Mouse (Mus musculus): ENCODE results near the gene Phkg2. TPM values are rescaled to one million over a fixed set of nuclear protein-coding genes. Genes with fewer than 3 reads are reported as not detected.

Gene Phkg2
- polyA plus RNA-seq, 1 experiment from 2014 or later = 30.2 TPM

- 91% methylated on average over 7 of the region's 7 CpGs for WGBS
- H3K9me3 ChIP-seq = no peaks in the 10 kb centered on the region
- ATAC-seq (ENCODE audit: extremely low read depth, insufficient number of reproducible peaks, low FRiP score, low TSS enrichment) = no peak
- no peak overlapping the region for H3K4me3 ChIP-seq
- H3K36me3 ChIP-seq = no peaks in the 10 kb centered on the region
- no peak overlapping the region for H3K4me2 ChIP-seq
- no peaks in the 10 kb centered on the region for H3K27me3 ChIP-seq (replicated peaks)
- no peaks in the 10 kb centered on the region for H3K4me1 ChIP-seq
- no peak overlapping the region for H3K9ac ChIP-seq
- H3K27ac ChIP-seq (replicated peaks) = no peak overlapping the region
Observed at GRCm38 (mm10) chr7:127626039-127626438, 52.9 kb downstream of the Phkg2 start.

DNA sequence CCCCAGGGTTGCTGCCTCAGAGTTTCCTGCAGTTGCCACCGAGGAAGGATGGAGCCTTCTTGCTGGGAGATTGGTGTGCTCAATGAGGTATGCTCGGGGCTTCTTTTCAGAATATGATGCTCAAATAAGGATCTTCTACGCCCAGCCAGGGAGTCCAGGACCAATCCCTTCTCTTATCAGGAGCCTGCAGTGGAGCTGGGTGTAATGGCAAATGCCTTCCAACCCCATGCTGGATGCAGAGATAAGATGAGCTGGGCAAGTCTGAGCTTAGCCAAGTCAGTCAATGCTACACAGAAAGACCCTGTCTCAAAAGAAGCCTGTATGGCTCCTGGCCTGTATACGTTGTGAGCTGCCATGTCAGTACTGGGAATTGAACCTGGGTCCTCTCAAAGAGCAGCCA, 53.3 kb downstream of the Phkg2 start:
- WGBS = 66% methylated on average over 4 of the region's 4 CpGs
- Histone ChIP-seq H3K9me3 (no peaks in the 10 kb centered on the region), H3K4me1 (no peaks in the 10 kb centered on the region), H3K4me3 (no peak overlapping the region), H3K4me2 (no peak overlapping the region), H3K27ac (replicated peaks) (no peak overlapping the region), H3K36me3 (no peaks in the 10 kb centered on the region), H3K9ac (no peak overlapping the region), H3K27me3 (replicated peaks) (no peaks in the 10 kb centered on the region)
- no peak for ATAC-seq (ENCODE audit: extremely low read depth, insufficient number of reproducible peaks, low FRiP score, low TSS enrichment)

GRCm38 (mm10) chr7:127628646-127629045, 55.5 kb downstream of the Phkg2 start:
- H3K9me3 ChIP-seq = no peaks in the 10 kb centered on the region
- H3K27ac ChIP-seq (replicated peaks) = no peak overlapping the region
- H3K9ac ChIP-seq = no peak overlapping the region
- WGBS = 74% methylated on average over 5 of the region's 5 CpGs
- H3K4me2 ChIP-seq = no peak overlapping the region
- H3K4me3 ChIP-seq = no peak overlapping the region
- no peaks in the 10 kb centered on the region for H3K36me3 ChIP-seq
- H3K27me3 ChIP-seq (replicated peaks) = no peaks in the 10 kb centered on the region
- no peak for ATAC-seq (ENCODE audit: extremely low read depth, insufficient number of reproducible peaks, low FRiP score, low TSS enrichment)
- no peaks in the 10 kb centered on the region for H3K4me1 ChIP-seq

GRCm38 (mm10) chr7:127631416-127631815, 58.3 kb downstream of the Phkg2 start:
- no peak overlapping the region for H3K4me3 ChIP-seq
- ATAC-seq (ENCODE audit: extremely low read depth, insufficient number of reproducible peaks, low FRiP score, low TSS enrichment) = no peak
- H3K27ac ChIP-seq (replicated peaks) = no peak overlapping the region
- H3K4me1 ChIP-seq = no peaks in the 10 kb centered on the region
- no peaks in the 10 kb centered on the region for H3K36me3 ChIP-seq
- H3K9ac ChIP-seq = no peak overlapping the region
- 87% methylated on average over 4 of the region's 4 CpGs for WGBS
- H3K27me3 ChIP-seq (replicated peaks) = no peaks in the 10 kb centered on the region
- no peaks in the 10 kb centered on the region for H3K9me3 ChIP-seq
- H3K4me2 ChIP-seq = no peak overlapping the region

Other genes starting within 250 kb of the Phkg2 start
- gene Zfp768, start 227.8 kb upstream of the Phkg2 start, polyA plus RNA-seq (2015; fragmentation: Nextera tagmentation; extraction: Ambion mirVana) = 16.5 and 16.6 TPM in 2 replicates
- gene Zfp747, start 197.3 kb upstream of the Phkg2 start, polyA plus RNA-seq (2015; fragmentation: Nextera tagmentation; extraction: Ambion mirVana) = 4.7 and 5.3 TPM in 2 replicates
- 3.6 TPM in 2 replicates for gene 9130019O22Rik, start 186.2 kb upstream of the Phkg2 start, polyA plus RNA-seq (2015; fragmentation: Nextera tagmentation; extraction: Ambion mirVana)
- gene E430018J23Rik, start 179.7 kb upstream of the Phkg2 start, polyA plus RNA-seq (2015; fragmentation: Nextera tagmentation; extraction: Ambion mirVana) = 4.3 and 4.9 TPM in 2 replicates
- 4.6 and 5.0 TPM in 2 replicates for gene Zfp764, start 166.5 kb upstream of the Phkg2 start, polyA plus RNA-seq (2015; fragmentation: Nextera tagmentation; extraction: Ambion mirVana)
- gene Zfp688, start 151.3 kb upstream of the Phkg2 start, polyA plus RNA-seq (2015; fragmentation: Nextera tagmentation; extraction: Ambion mirVana) = 13.5 and 16.3 TPM in 2 replicates
- 5.1 and 5.2 TPM in 2 replicates for gene Zfp689, start 124.2 kb upstream of the Phkg2 start, polyA plus RNA-seq (2015; fragmentation: Nextera tagmentation; extraction: Ambion mirVana)
- 27.3 and 27.7 TPM in 2 replicates for gene Prr14, start 113.7 kb upstream of the Phkg2 start, polyA plus RNA-seq (2015; fragmentation: Nextera tagmentation; extraction: Ambion mirVana)
- 7.3 and 7.7 TPM in 2 replicates for gene Fbrs, start 94.1 kb upstream of the Phkg2 start, polyA plus RNA-seq (2015; fragmentation: Nextera tagmentation; extraction: Ambion mirVana)
- gene Srcap, start 61.4 kb upstream of the Phkg2 start, polyA plus RNA-seq (2015; fragmentation: Nextera tagmentation; extraction: Ambion mirVana) = 30.9 and 33.1 TPM in 2 replicates
- gene Gm42715, start 53.8 kb upstream of the Phkg2 start, polyA plus RNA-seq (2015; fragmentation: Nextera tagmentation; extraction: Ambion mirVana) = 9.4 TPM in 2 replicates
- gene Tmem265, start 11.9 kb upstream of the Phkg2 start, polyA plus RNA-seq (2015; fragmentation: Nextera tagmentation; extraction: Ambion mirVana) = 0.47 and 3.5 TPM in 2 replicates
- gene Ccdc189, start 15.3 kb downstream of the Phkg2 start, polyA plus RNA-seq (2015; fragmentation: Nextera tagmentation; extraction: Ambion mirVana) = 7.8 and 8.4 TPM in 2 replicates
- gene Rnf40, start 15.4 kb downstream of the Phkg2 start, polyA plus RNA-seq (2015; fragmentation: Nextera tagmentation; extraction: Ambion mirVana) = 25.7 and 26.9 TPM in 2 replicates
- 8.4 and 9.5 TPM in 2 replicates for gene Zfp629, start 42.5 kb downstream of the Phkg2 start, polyA plus RNA-seq (2015; fragmentation: Nextera tagmentation; extraction: Ambion mirVana)
- gene Bcl7c, start 135.6 kb downstream of the Phkg2 start, polyA plus RNA-seq (2015; fragmentation: Nextera tagmentation; extraction: Ambion mirVana) = 30.7 and 35.8 TPM in 2 replicates
- gene Ctf1, start 139.4 kb downstream of the Phkg2 start, polyA plus RNA-seq (2015; fragmentation: Nextera tagmentation; extraction: Ambion mirVana) = 4.6 TPM in 2 replicates
- 0.08 TPM in 1 of 2 replicates, not detected in the other for gene Ctf2, start 158.8 kb downstream of the Phkg2 start, polyA plus RNA-seq (2015; fragmentation: Nextera tagmentation; extraction: Ambion mirVana)
- gene Fbxl19, start 171.2 kb downstream of the Phkg2 start, polyA plus RNA-seq (2015; fragmentation: Nextera tagmentation; extraction: Ambion mirVana) = 1.8 and 3.0 TPM in 2 replicates
- gene Orai3, start 196.5 kb downstream of the Phkg2 start, polyA plus RNA-seq (2015; fragmentation: Nextera tagmentation; extraction: Ambion mirVana) = 15.8 and 15.9 TPM in 2 replicates
- gene Setd1a, start 203.3 kb downstream of the Phkg2 start, polyA plus RNA-seq (2015; fragmentation: Nextera tagmentation; extraction: Ambion mirVana) = 12.6 and 17.0 TPM in 2 replicates
- not detected in 2 replicates for gene Gm49388, start 212.3 kb downstream of the Phkg2 start, polyA plus RNA-seq (2015; fragmentation: Nextera tagmentation; extraction: Ambion mirVana)
- gene Hsd3b7, start 227.3 kb downstream of the Phkg2 start, polyA plus RNA-seq (2015; fragmentation: Nextera tagmentation; extraction: Ambion mirVana) = 19.5 and 21.6 TPM in 2 replicates